Mouse (Mus musculus): Measurements from ENCODE around the gene Ccdc28b. TPM values are rescaled to one million over a fixed set of nuclear protein-coding genes. Genes with fewer than 3 reads are reported as not detected.

Ccdc28b gene
- polyA plus RNA-seq, 1 experiment, result 7.7 TPM

DNA sequence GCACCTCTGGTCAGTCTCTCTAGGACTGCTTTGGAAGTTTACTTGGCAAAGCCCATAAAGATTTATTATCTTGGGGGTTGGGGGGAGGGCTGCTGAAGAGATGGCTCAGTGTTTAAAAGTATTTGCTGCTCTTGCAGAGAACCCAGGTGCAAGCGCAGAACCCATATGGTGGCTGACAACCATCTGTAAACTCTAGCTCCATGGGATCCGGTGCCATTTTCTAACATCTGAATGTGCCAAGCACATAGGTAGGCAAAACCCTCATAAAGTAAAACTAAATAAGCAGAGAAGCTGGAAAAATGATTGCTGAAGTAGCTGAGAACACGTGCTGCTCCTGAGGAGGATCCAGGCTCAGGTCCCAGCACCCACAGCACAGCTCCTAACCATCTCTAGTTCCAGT, 37.8 kb upstream of the Ccdc28b start:
- TF ChIP-seq MYOD1 (IDR thresholded peaks at IDR 0.05; ENCODE audit: control insufficient read depth, insufficient read length, low read depth) (no peak), CEBPB (IDR thresholded peaks at IDR 0.05; ENCODE audit: low read depth) (no peak), FOSL1 (IDR thresholded peaks at IDR 0.05; ENCODE audit: insufficient read depth, low read length, poor library complexity, severe bottlenecking) (no peak), MAX (IDR thresholded peaks at IDR 0.05) (no peak), MYOG (IDR thresholded peaks at IDR 0.05; ENCODE audit: control insufficient read depth, extremely low read depth, insufficient read length) (no peak), CTCF (IDR thresholded peaks at IDR 0.05; ENCODE audit: control insufficient read depth, insufficient read depth, insufficient read length) (no peak), USF1 (IDR thresholded peaks at IDR 0.05; ENCODE audit: low read depth) (no peak)
- peaks cover 61% of the 10 kb centered on the region for H3K36me3 ChIP-seq (ENCODE audit: control insufficient read depth, insufficient read depth)

DNA sequence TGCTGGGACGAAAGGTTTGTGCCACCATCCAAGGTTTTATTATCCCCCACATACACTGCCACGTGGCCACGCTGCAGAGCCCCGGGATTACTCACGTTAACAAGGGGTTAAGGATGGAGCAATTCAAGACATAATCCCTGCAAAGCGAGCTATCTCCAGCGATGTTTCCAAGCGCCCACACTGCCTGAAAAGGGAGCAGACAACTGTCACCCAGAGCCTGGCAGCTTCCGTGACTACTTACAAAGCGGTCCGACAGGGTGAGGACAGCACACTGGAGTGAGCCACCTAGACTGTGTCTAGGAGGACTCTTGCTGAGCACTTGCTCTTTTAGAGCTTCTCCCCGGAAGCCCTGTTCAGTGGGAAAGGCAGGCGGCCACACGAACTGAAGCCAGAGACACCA, 31.0 kb upstream of the Ccdc28b start:
- Histone ChIP-seq H3K4me3 (ENCODE audit: insufficient read depth, poor library complexity, severe bottlenecking) (no peak overlapping the region), H3ac (ENCODE audit: control insufficient read depth, insufficient read length, low read depth) (no peak overlapping the region), H3K36me3 (ENCODE audit: control insufficient read depth, insufficient read depth) (peaks cover 96% of the 10 kb centered on the region), H3K79me3 (ENCODE audit: low read depth) (no peaks in the 10 kb centered on the region), H3K79me2 (ENCODE audit: control insufficient read depth, insufficient read depth) (no peaks in the 10 kb centered on the region), H3K27me3 (ENCODE audit: control insufficient read depth, insufficient read depth, insufficient read length) (no peaks in the 10 kb centered on the region)
- TF ChIP-seq MYOD1 (IDR thresholded peaks at IDR 0.05; ENCODE audit: control insufficient read depth, insufficient read length, low read depth) (no peak), MAX (IDR thresholded peaks at IDR 0.05) (no peak), FOSL1 (IDR thresholded peaks at IDR 0.05; ENCODE audit: insufficient read depth, low read length, poor library complexity, severe bottlenecking) (no peak), CEBPB (IDR thresholded peaks at IDR 0.05; ENCODE audit: low read depth) (no peak), CTCF (IDR thresholded peaks at IDR 0.05; ENCODE audit: control insufficient read depth, insufficient read depth, insufficient read length) (no peak), MYOG (IDR thresholded peaks at IDR 0.05; ENCODE audit: control insufficient read depth, extremely low read depth, insufficient read length) (no peak), USF1 (IDR thresholded peaks at IDR 0.05; ENCODE audit: low read depth) (no peak)

More for the DNA sequence above, 37.8 kb upstream of the Ccdc28b start:
- Histone ChIP-seq H3K79me2 (ENCODE audit: control insufficient read depth, insufficient read depth) (peaks cover 43% of the 10 kb centered on the region), H3K27me3 (ENCODE audit: control insufficient read depth, insufficient read depth, insufficient read length) (no peaks in the 10 kb centered on the region), H3K4me3 (ENCODE audit: insufficient read depth, poor library complexity, severe bottlenecking) (no peak overlapping the region), H3ac (ENCODE audit: control insufficient read depth, insufficient read length, low read depth) (no peak overlapping the region), H3K79me3 (ENCODE audit: low read depth) (peaks cover 17% of the 10 kb centered on the region)

DNA sequence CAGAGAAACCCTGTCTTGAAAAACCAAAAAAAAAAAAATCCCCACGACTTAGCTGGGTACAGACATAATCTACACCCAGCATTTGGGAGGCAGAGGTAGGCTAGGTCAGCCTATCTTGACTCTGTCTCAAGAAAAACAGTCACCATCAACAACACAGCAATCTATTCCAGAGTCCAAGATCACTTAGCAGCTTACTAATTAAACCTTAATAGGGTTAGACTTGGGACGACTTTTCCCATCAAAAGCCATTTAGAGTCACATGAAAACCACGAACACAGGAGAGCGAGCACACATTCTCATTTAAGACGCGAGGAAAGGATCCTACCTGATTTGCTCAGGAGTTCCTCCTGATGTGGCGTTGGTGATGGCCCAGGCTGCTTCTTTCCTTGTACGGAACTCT, 26.6 kb upstream of the Ccdc28b start:
- no peak overlapping the region for H3K4me3 ChIP-seq (ENCODE audit: insufficient read depth, poor library complexity, severe bottlenecking)
- H3K79me2 ChIP-seq (ENCODE audit: control insufficient read depth, insufficient read depth), result no peaks in the 10 kb centered on the region
- peaks cover 94% of the 10 kb centered on the region for H3K36me3 ChIP-seq (ENCODE audit: control insufficient read depth, insufficient read depth)
- H3K27me3 ChIP-seq (ENCODE audit: control insufficient read depth, insufficient read depth, insufficient read length), result no peaks in the 10 kb centered on the region
- no peaks in the 10 kb centered on the region for H3K79me3 ChIP-seq (ENCODE audit: low read depth)
- no peak for TF ChIP-seq FOSL1 (IDR thresholded peaks at IDR 0.05; ENCODE audit: insufficient read depth, low read length, poor library complexity, severe bottlenecking)
- TF ChIP-seq MYOG (IDR thresholded peaks at IDR 0.05; ENCODE audit: control insufficient read depth, extremely low read depth, insufficient read length), result no peak
- no peak for TF ChIP-seq MYOD1 (IDR thresholded peaks at IDR 0.05; ENCODE audit: control insufficient read depth, insufficient read length, low read depth)
- no peak for TF ChIP-seq CTCF (IDR thresholded peaks at IDR 0.05; ENCODE audit: control insufficient read depth, insufficient read depth, insufficient read length)
- TF ChIP-seq USF1 (IDR thresholded peaks at IDR 0.05; ENCODE audit: low read depth), result no peak
- no peak for TF ChIP-seq MAX (IDR thresholded peaks at IDR 0.05)
- no peak for TF ChIP-seq CEBPB (IDR thresholded peaks at IDR 0.05; ENCODE audit: low read depth)
- no peak overlapping the region for H3ac ChIP-seq (ENCODE audit: control insufficient read depth, insufficient read length, low read depth)

- no peak overlapping the region for H3ac ChIP-seq (ENCODE audit: control insufficient read depth, insufficient read length, low read depth)
- no peak overlapping the region for H3K4me3 ChIP-seq (ENCODE audit: insufficient read depth, poor library complexity, severe bottlenecking)
- H3K27me3 ChIP-seq (ENCODE audit: control insufficient read depth, insufficient read depth, insufficient read length), result no peaks in the 10 kb centered on the region
- no peaks in the 10 kb centered on the region for H3K79me3 ChIP-seq (ENCODE audit: low read depth)
- no peaks in the 10 kb centered on the region for H3K79me2 ChIP-seq (ENCODE audit: control insufficient read depth, insufficient read depth)
- no peak for TF ChIP-seq CTCF (IDR thresholded peaks at IDR 0.05; ENCODE audit: control insufficient read depth, insufficient read depth, insufficient read length)
- no peak for TF ChIP-seq CEBPB (IDR thresholded peaks at IDR 0.05; ENCODE audit: low read depth)
- TF ChIP-seq MAX (IDR thresholded peaks at IDR 0.05), result no peak
- TF ChIP-seq MYOD1 (IDR thresholded peaks at IDR 0.05; ENCODE audit: control insufficient read depth, insufficient read length, low read depth), result no peak
- TF ChIP-seq FOSL1 (IDR thresholded peaks at IDR 0.05; ENCODE audit: insufficient read depth, low read length, poor library complexity, severe bottlenecking), result no peak
- no peak for TF ChIP-seq USF1 (IDR thresholded peaks at IDR 0.05; ENCODE audit: low read depth)
- no peak for TF ChIP-seq MYOG (IDR thresholded peaks at IDR 0.05; ENCODE audit: control insufficient read depth, extremely low read depth, insufficient read length)
- peaks cover 85% of the 10 kb centered on the region for H3K36me3 ChIP-seq (ENCODE audit: control insufficient read depth, insufficient read depth)
Measured at GRCm38 (mm10) chr4:129648656-129649055, 24.9 kb upstream of the Ccdc28b start.

- H3ac ChIP-seq (ENCODE audit: control insufficient read depth, insufficient read length, low read depth), result no peak overlapping the region
- peaks cover 4% of the 10 kb centered on the region for H3K79me2 ChIP-seq (ENCODE audit: control insufficient read depth, insufficient read depth)
- no peak overlapping the region for H3K4me3 ChIP-seq (ENCODE audit: insufficient read depth, poor library complexity, severe bottlenecking)
- H3K36me3 ChIP-seq (ENCODE audit: control insufficient read depth, insufficient read depth), result peaks cover 51% of the 10 kb centered on the region
- H3K79me3 ChIP-seq (ENCODE audit: low read depth), result peaks cover 2% of the 10 kb centered on the region
- H3K27me3 ChIP-seq (ENCODE audit: control insufficient read depth, insufficient read depth, insufficient read length), result no peaks in the 10 kb centered on the region
- TF ChIP-seq USF1 (IDR thresholded peaks at IDR 0.05; ENCODE audit: low read depth) (no peak), CTCF (IDR thresholded peaks at IDR 0.05; ENCODE audit: control insufficient read depth, insufficient read depth, insufficient read length) (no peak), CEBPB (IDR thresholded peaks at IDR 0.05; ENCODE audit: low read depth) (no peak), FOSL1 (IDR thresholded peaks at IDR 0.05; ENCODE audit: insufficient read depth, low read length, poor library complexity, severe bottlenecking) (no peak), MYOG (IDR thresholded peaks at IDR 0.05; ENCODE audit: control insufficient read depth, extremely low read depth, insufficient read length) (no peak), MYOD1 (IDR thresholded peaks at IDR 0.05; ENCODE audit: control insufficient read depth, insufficient read length, low read depth) (no peak), MAX (IDR thresholded peaks at IDR 0.05) (no peak)
Measured at GRCm38 (mm10) chr4:129645204-129645603, 21.5 kb upstream of the Ccdc28b start.

- H3K79me3 ChIP-seq (ENCODE audit: low read depth), result peaks cover 25% of the 10 kb centered on the region
- peaks cover 36% of the 10 kb centered on the region for H3K79me2 ChIP-seq (ENCODE audit: control insufficient read depth, insufficient read depth)
- H3K36me3 ChIP-seq (ENCODE audit: control insufficient read depth, insufficient read depth), result peaks cover 48% of the 10 kb centered on the region
- H3ac ChIP-seq (ENCODE audit: control insufficient read depth, insufficient read length, low read depth), result peak overlapping the region; percentile 32
- H3K27me3 ChIP-seq (ENCODE audit: control insufficient read depth, insufficient read depth, insufficient read length), result no peaks in the 10 kb centered on the region
- no peak overlapping the region for H3K4me3 ChIP-seq (ENCODE audit: insufficient read depth, poor library complexity, severe bottlenecking)
- TF ChIP-seq MAX (IDR thresholded peaks at IDR 0.05), result no peak
- peak; percentile 9 for TF ChIP-seq MYOD1 (IDR thresholded peaks at IDR 0.05; ENCODE audit: control insufficient read depth, insufficient read length, low read depth)
Measured at GRCm38 (mm10) chr4:129641756-129642155, 18.0 kb upstream of the Ccdc28b start.
